Mouse (Mus musculus) kidney, postnatal 14 days (tissue): ENCODE measurements around the gene Fbxl20.

Experiments
- DNase-seq: peaks from one replicate; pipeline ENCODE4 v3.0.0; 2022; ENCODE audit warnings: mixed read lengths

Fbxl20 gene

DNA sequence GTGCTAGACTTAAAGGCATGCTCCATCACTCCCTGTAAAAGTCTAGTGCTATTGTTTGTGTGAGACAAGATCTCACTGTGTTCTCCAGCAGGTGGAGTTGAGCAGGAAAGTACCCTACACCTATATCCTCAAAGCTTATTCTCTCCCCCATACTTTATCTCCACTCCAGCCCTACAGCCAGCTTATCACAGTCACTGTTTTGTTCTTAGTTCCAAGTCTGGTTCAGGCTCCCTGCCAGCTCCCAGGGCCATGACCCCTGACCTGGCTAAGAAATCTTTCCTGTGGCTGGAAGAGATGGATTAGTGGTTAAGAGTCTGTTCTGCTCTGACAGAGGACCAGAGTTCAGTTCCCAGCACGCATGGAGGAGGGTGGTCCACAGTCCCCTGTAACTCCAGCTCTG is 103.7 kb downstream of the Fbxl20 start:
- DNase-seq = no peak

DNA sequence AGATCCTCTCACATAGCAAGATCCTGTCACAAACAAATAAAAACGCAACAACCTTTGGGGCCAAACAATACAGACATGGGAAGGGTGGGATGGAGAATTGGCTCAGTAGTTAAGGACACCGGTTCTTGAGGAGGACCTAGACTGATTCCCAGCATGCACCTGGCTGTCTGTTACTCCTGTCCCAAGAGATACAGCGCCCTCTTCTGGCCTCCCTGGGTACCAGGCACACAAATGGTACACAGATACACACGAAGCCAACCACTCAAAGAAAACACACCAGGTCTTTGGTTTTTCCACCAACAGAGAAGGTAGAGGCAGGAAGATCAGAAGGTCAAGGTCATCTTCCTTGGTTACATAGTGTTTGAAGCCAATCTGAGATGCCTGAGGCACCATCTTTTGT is 104.6 kb downstream of the Fbxl20 start:
- no peak for DNase-seq

DNA sequence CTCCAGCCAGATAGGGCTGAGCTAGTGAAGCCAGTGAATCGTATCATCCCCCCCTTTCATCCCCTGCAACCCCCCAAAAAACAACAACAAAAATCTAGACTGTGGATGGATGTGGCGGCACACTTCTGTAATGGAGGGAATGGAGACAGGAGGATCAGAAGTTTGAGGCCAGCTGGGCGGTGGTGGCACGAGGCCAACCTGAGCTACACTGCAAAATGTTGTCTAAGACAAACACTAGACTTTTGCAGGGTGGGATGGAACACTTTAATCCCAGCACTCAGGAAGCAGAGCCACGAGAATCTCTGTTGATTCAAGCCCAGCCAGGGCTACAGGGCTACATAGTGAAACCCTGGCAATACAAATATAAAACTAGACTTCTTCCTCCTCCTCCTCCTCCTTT is 106.1 kb downstream of the Fbxl20 start:
- no peak for DNase-seq

DNA sequence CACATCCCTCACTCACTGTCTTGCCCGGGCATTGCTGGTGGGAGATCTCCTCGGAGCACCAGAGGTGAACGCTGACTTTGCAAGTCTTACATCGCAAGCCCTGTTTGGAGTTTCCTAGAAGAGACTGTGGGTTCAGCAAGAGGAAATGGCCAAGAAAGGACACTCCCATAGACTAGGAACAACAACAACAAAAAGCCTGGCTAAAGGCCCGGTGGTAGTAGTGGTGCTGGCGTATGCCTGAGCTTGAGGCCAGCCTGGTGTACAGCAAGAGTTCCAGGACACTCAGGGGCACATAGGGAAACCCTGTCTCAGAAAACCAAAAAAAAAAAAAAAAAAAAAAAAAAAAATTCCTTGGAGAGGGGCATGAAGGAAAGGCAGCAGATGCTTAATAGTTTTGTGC is 107.5 kb downstream of the Fbxl20 start:
- peak; percentile 59 for DNase-seq

DNA sequence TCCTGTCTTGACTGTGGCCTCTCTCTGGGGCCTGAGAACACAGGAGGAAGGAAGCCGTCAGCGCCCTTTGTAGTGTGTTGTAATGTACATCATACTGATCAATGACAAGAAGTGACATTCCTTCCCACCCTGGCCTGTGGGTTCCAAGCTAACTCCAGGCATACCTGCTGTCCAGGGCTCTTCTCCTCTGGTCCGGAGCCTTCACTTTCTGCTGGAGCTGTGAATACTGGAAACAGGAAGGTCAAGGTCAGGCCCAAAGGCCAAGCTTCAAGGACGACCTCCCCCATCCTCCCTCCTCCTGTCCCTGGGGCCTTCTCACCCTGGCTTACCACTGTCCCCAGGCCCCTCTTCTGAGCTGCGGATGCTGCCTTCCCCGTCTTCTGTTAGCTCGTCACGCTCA is 109.2 kb downstream of the Fbxl20 start:
- DNase-seq = no peak

- DNase-seq = no peak
Measured at GRCm38 (mm10) chr11:98037871-98038270, 112.3 kb downstream of the Fbxl20 start.

DNA sequence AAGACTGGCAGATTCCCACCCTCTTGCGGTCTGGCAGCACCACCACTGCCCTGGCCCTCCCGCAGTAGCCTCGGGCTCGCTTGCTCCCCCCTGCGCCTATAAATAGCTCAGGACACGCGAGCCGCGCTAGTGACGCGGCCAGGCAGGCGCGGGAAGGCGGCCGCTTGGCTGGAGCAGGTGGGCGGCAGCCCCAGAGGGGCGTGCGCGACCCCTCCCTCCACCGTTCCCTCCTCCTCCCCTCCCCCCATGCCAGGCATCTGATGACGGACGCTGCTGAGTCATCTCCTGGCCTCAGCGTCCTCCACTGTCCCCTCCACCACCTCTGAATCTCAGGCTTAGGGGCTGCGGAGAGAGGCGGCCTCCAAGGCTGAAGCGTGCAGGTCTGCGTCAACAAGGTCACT is 114.2 kb downstream of the Fbxl20 start:
- peak; percentile 32 for DNase-seq

GRCm38 (mm10) chr11:98034840-98035239 is 115.4 kb downstream of the Fbxl20 start:
- DNase-seq = no peak

- DNase-seq = no peak
Measured at GRCm38 (mm10) chr11:98034061-98034460, 116.1 kb downstream of the Fbxl20 start.
